Mouse (Mus musculus) erythroblast, embryonic 14.5 days (primary cell): ENCODE measurements around the gene Efna5.

ENCODE experiments used
- GATA1 ChIP-seq: IDR thresholded peaks from 2 replicates; pipeline ENCODE4 v1.6.1; 2012; ENCODE audit warnings: low read length, inconsistent platforms, mixed read lengths
- TAL1 ChIP-seq: IDR thresholded peaks from 3 replicates; pipeline ENCODE4 v1.6.1; 2012; ENCODE audit warnings: low read length, inconsistent platforms, mixed read lengths

DNA sequence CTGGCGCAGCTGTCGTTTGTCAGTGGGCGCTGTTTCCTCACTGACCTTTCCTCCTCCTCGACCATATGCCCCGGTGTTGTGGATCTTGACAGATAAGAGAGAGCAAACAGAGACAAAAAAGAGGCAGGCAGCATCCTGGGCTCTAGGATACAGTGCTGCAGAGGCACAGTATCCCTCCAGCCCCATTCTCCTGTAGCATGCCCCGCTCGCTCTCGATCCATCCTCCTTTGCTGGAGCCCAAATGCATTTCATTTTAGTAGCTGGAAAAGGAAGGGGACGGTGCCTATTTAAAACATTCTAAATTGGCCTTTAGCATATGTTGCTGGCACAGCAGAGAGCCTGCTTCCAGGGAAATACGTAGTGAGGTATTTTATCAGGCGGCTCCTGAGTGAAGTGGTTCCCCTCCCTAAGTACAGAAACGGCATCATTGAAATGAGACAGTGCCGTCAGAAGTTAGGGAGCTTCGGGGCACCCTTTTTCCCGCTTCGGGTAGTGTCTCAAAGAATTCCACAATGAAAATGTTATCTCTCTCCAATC, 225.2 kb downstream of the Efna5 start:
- TF ChIP-seq TAL1 (no peak), GATA1 (no peak)
